Mouse (Mus musculus): ENCODE data around the gene Chil3.
"Not testable (repeated sequence)": the region's sequence is repeated elsewhere in the genome, so short reads cannot be mapped to it uniquely, and the experiment has no call there.

DNA sequence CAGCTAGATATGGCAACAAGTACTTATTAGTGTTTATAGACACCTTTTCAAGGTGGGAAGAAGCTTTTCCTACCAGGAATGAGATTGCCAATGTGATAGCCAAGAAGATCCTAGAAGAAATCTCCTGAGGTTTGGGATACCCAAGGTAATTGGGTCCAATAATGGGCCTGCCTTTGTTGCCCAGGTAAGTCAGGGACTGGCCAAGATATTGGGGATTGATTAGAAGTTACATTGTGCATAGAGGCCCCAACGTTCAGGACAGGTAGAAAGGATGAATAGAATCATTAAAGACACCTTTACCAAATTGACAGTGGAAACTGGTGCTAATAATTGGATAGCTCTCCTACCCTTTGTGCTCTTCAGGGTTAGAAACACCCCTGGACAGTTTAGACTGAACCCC lies 30.7 kb upstream of the Chil3 start:
- not testable (repeated sequence) for TF ChIP-seq CTCF (IDR thresholded peaks at IDR 0.05); POLR2A (IDR thresholded peaks at IDR 0.05; ENCODE audit: insufficient read depth, low read depth, low read length); EP300 (IDR thresholded peaks at IDR 0.05; ENCODE audit: insufficient read depth, low read depth, low read length)
